Mouse (Mus musculus) retina, postnatal 1 day (tissue): ENCODE data around the gene Gm20388.
"Not testable (repeated sequence)": the region's sequence is repeated elsewhere in the genome, so short reads cannot be mapped to it uniquely, and the experiment has no call there.

Experiments
- DNase-seq: peaks from one replicate; pipeline ENCODE4 v3.0.0-alpha.2; 2012

Gm20388 gene

GRCm38 (mm10) chr8:123185566-123186409, 3275.1 kb downstream of the Gm20388 start, which contains the start of gene Dpep1:
Gene Dpep1, plus strand, starts transcription at chr8:123186242.
- no peak for DNase-seq

- DNase-seq, result no peak
These were observed 3277.4 kb downstream of the Gm20388 start for GRCm38 (mm10) chr8:123188006-123188405.

GRCm38 (mm10) chr8:123188841-123189240, 3278.2 kb downstream of the Gm20388 start:
- DNase-seq, result no peak

- DNase-seq, result peak; percentile 84
These were observed 3280.0 kb downstream of the Gm20388 start for GRCm38 (mm10) chr8:123190678-123191077.

DNA sequence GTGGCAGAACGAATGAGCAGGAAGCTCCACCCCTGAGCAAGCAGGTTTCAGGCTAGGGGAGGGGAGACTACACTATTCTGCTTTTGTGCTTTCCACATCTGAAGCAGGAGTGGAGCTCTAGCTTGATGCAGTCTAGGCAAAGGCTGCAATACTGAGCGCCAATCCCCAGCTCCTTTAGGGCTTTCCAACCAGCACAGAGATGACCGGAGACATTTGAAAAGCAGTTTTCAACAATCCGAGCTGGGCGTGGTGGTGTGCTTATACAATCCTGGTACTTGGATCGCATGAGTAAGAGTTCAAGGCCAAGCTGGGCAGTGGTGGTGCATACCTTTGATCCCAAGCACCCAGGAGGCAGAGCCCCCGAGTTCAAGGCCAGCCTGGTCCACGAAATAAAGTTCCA, 3281.3 kb downstream of the Gm20388 start:
- DNase-seq, result no peak

- DNase-seq, result no peak
These were observed 3283.1 kb downstream of the Gm20388 start for GRCm38 (mm10) chr8:123193771-123194170.

- not testable (repeated sequence) for DNase-seq
These were observed 3286.4 kb downstream of the Gm20388 start for GRCm38 (mm10) chr8:123197016-123197415.

- no peak for DNase-seq
These were observed 3289.2 kb downstream of the Gm20388 start for GRCm38 (mm10) chr8:123199864-123200263.

- DNase-seq, result peak; percentile 88
These were observed 3291.6 kb downstream of the Gm20388 start for GRCm38 (mm10) chr8:123202288-123202687.

GRCm38 (mm10) chr8:123203571-123203970, 3292.9 kb downstream of the Gm20388 start:
- no peak for DNase-seq

DNA sequence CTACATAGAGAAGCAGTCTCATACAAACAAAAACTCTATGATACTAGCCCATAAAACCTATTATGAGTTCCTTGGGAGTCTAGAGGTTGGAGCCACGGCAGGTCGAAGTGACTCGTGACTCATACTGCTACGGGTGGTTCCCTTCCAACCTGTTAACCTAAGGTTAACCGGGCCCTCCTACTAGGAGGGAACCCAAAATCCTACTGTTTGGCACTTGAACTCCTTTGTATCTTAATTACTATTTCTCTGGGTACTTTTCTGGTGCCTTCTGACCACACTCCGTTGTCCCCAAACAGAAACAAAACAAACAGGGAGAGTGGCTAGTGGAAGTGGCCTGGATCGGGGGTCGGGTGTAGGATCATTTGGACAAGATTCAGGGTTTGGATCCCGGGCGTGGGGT, 3301.2 kb downstream of the Gm20388 start:
- no peak for DNase-seq

DNA sequence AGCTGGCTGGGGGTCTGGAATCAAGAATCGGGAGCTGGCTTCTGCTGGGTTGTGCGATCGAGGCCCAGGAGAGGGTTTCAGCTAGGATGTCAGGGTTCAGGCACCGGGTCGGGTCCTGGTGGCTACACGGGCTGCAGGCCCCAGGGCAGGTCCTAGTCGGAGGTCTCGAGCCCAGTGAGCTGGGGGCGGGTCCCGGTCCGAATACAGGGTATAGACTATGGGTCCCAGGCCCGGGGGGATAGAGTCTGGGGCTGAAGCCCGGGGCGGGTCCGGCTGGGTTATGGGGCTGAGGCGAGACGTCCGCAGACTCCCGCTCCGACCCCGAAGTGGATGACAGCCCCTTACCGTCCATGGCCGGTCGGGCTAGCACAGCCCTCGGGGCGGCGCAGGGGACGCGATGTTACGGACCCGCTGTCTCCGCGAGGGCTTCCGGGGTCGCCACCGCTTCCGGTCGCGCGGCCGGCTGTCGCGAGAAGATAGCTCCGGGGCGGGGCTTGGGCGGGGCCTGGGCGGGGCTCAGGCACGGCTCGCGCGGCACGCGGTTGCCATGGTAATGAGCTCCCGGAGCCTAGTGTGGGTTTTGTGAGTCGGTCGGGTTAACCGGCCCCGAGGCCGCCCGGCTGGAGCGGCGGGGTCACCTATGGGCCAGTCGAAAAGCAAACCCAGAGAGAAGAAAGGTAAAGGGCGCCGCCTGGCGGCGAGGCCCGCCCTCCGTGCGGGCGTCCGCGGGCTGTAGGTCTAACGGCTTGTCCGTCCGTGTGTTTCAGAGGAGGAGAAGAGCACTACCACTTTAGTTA, 3301.9 kb downstream of the Gm20388 start, which contains the start of the genes Chmp1a and Spata33:
TSS of gene Chmp1a (minus strand) at position 443 of the 797 bp plus-strand sequence.
TSS of gene Spata33 (plus strand) at position 512 of the 797 bp plus-strand sequence.
- DNase-seq, result peak; percentile 97

DNA sequence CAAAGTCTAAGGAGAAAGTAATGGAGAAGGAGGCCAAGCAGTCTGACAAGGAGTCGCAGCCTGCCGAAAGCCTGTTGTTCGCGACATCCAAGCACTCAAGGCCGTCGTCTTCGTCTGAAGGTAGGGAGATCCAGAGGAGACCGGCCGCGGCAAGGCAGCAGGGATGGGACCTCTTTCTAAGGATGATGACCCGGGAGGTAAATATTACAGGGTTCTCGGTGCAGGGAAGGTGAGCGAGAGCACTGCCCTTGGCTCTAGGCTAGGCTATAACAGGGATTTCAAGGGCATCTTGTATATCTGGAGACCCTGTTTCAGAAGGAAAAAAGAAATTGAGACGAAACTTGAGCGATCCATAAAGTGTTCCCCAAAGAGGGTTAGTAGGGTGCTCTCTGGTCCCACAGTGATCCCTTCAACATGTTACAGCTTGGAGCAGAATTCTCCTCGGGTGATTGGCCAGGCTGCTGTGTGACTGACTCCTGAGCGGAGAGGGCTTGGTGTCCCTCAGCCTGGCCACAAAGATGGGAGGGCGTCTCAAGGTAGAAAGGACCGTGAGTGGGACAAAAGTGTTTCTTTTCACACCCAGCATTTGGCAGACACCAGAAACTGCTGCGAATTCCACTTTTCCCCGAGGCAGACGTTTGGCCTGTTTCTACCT, 3302.6 kb downstream of the Gm20388 start:
- DNase-seq, result no peak

- DNase-seq, result no peak
These were observed 3304.8 kb downstream of the Gm20388 start for GRCm38 (mm10) chr8:123215430-123215829.

GRCm38 (mm10) chr8:123220917-123221316, 3310.3 kb downstream of the Gm20388 start:
- DNase-seq, result no peak

DNA sequence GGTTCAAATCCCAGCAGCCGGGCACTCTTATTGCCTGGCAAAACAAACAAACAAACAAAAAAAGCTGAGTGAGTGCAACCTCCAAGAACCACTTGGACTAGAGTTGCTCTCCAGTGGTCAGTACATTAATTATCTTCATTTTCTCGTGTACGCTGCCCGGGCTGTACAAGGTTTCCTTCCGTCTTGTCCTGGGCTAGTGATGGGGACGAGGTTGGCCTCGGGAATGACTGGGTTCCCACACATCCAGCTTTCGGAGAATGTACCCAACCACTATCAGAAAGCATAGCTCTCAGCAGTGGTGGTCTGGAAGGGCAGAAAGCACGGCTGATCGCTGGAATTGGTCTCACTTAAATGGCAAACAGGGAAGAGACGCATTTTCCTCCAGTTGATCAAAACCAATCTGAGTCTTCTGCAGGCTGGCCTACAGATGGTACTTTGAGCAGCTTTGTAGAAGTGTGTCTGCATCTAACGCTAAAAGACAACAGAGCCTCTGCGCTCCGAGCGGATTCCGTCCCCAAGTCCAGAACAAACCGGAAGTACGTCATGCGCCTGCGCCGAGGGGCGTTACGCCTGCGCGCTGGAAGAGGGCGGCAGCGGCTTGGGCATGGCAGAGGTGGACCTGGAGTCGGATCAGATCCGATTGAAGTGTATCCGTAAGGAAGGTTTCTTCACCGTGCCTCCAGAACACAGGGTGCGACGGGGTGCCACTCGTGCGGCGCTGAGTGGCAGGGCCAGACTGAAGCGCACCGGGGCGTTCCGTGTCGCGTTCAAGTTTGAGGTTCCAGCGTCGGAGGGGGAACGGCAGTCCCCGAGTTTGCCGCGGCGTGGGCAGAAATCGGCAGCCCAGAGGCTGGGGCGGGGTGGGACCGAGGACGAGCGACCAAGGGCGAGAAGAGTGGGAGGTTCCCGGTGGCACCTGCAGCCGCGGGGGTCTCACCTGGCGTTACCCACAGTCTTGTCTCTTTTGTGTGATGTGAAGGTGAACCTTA, 3313.9 kb downstream of the Gm20388 start, which contains the start of gene Cdk10:
TSS of gene Cdk10 (plus strand) at position 565 of the 989 bp plus-strand sequence.
- DNase-seq, result peak; percentile 95

GRCm38 (mm10) chr8:123228416-123228815, 3317.8 kb downstream of the Gm20388 start:
- no peak for DNase-seq

GRCm38 (mm10) chr8:123230326-123230725, 3319.7 kb downstream of the Gm20388 start:
- not testable (repeated sequence) for DNase-seq

GRCm38 (mm10) chr8:123231742-123232141, 3321.1 kb downstream of the Gm20388 start:
- peak; percentile 67 for DNase-seq

DNA sequence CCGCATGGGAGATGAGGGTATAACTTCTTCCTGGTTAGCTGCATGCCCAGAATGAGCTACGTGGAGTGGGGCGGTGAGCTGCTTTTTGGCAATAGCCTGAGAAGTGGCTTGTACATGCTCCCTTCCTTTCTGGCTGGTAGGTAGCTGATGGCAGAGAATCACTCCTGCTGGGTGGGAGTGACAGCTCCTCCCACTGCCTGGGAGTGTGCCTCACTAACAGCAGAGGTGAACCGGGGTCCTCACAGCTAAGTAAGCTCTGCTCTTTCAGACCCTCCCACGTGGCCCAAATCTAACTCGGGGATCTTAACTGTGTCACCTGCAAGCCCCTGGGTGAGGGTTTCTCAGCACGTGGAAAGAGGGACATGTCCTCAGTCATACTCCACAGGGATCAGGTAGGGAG, 3321.9 kb downstream of the Gm20388 start:
- no peak for DNase-seq

DNA sequence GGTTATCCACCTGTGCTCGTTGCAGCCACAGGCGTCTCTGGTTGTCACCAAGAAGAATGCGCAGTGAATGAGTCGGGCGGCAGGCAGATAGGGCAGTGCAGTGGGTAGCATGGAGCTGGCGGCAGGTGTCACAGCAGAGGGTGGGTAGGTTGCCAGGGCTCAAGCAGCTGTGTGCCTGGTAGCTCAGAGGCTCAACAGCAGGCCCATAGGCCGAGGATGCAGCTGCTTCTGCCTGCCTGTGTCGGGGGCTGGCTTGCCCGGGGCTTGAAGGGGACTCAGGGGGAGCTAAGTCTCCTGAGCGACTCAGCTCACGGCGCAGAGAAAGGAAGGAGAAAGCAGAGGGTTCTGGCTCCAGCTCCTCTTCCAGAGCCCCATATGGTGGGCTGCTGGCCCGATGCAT, 3322.7 kb downstream of the Gm20388 start:
- peak; percentile 36 for DNase-seq

DNA sequence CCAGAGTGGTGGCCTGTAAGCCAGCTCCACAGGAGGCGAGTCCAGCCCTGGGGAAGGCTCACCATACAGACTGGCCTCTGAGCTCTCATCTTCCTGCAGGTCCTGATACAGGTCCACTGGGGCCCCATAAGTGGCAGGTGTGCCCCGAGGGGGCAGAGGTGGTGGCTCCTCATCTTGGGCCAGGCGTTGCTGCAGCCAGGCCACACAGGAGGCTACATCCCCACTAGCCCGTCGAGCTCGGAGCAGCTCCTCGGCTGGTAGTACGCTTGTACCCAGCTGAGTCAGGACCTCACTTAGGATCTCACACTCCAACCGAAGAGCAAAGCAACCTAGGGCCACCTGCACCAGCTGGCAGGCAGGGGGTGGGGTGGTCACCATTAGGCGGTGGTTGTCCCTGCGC, 3323.1 kb downstream of the Gm20388 start:
- DNase-seq, result no peak
